37 mouse cellular contexts compared by ENCODE assay signal in genomic region chr11:61150233-61151001, GRCm38 (mm10). TPM values are rescaled to one million over a fixed set of nuclear protein-coding genes. Genes with fewer than 3 reads are reported as not detected.
DNase-seq lines count a peak whose midpoint lies in the region; ATAC-seq and TF ChIP-seq lines count a peak whose summit lies in the region.
"Had no signal": no experiment of that assay in that cellular context is flagged by ENCODE, and none has a peak within 500 bp of the region (broad histone marks: within the 10 kb centered on the region; RNA-seq: fewer than 3 reads in every experiment).

No protein-coding gene starts in this region.

- H3K27me3 ChIP-seq in midbrain, embryonic 11.5 days (ENCODE audit: control insufficient read depth, insufficient read depth, low read length) = no peaks in the 10 kb centered on the region; the same call in 1 of the 2 replicates
- peaks cover 4% of the 10 kb centered on the region; the same call in 1 of the 2 replicates for H3K27me3 ChIP-seq in midbrain, embryonic 15.5 days (replicated peaks)
- H3K27me3 ChIP-seq: hindbrain, embryonic 15.5 days; Patski had no signal

- no peaks in the 10 kb centered on the region for H3K9me3 ChIP-seq in midbrain, embryonic 11.5 days (ENCODE audit: control insufficient read depth, low read length)
- no peaks in the 10 kb centered on the region for H3K9me3 ChIP-seq in midbrain, embryonic 15.5 days
- H3K9me3 ChIP-seq: embryonic facial prominence, embryonic 13.5 days; forebrain, embryonic 10.5 days; forebrain, embryonic 15.5 days; hindbrain, embryonic 10.5 days; hindbrain, embryonic 15.5 days; limb, embryonic 10.5 days; limb, embryonic 15.5 days; liver, embryonic 13.5 days had no signal

- DNase-seq in layer of hippocampus, adult 2 months (ENCODE audit: low spot score in 2 of 2) = peak in 1 of 2 experiments; percentile 23
- DNase-seq in layer of hippocampus, postnatal 25 days (ENCODE audit: extremely low spot score in 1 of 2, low spot score in 1 of 2) = no peak
- peak; percentile 67 for DNase-seq in midbrain, embryonic 11.5 days (ENCODE audit: low spot score, missing footprints)
- DNase-seq in MN1 (ENCODE audit: low spot score) (peak; percentile 40), adipocyte (ENCODE audit: low spot score) (no peak)
- DNase-seq in telencephalon, adult 2 months (ENCODE audit: low read depth, low spot score) = peak; percentile 66
- DNase-seq: adrenal gland, postnatal 36 days; B cell, adult 2 months; cerebellum, adult 2 months; gastrocnemius, postnatal 14 days; heart, postnatal 14 days; kidney, adult 11 months; kidney, postnatal 14 days; layer of hippocampus, postnatal 36 days; liver, embryonic 13.5 days; lung, adult 18-20 months; retina, postnatal 1 day; right cerebral cortex, postnatal 14 days; spleen, adult 18-20 months; thymus, adult 18-20 months; thymus, postnatal 25 days had no signal

- no peak for ATAC-seq in midbrain, embryonic 11.5 days (ENCODE audit: low FRiP score)
- no peak for ATAC-seq in midbrain, embryonic 15.5 days (replicated peaks)
- ATAC-seq: forebrain, embryonic 15.5 days; inflammation-experienced regulatory T-cells, adult 6 months; lung, postnatal 0 days; Patski had no signal

- 74% methylated on average over 6 of the region's 6 CpGs for WGBS in midbrain, embryonic 11.5 days
- 78% methylated on average over 6 of the region's 6 CpGs for WGBS in midbrain, embryonic 15.5 days

- no peak overlapping the region for H3K4me3 ChIP-seq in layer of hippocampus, adult 2 months
- no peak overlapping the region for H3K4me3 ChIP-seq in midbrain, embryonic 11.5 days (ENCODE audit: low read depth, low read length)
- H3K4me3 ChIP-seq in midbrain, embryonic 15.5 days = no peak overlapping the region
- H3K4me3 ChIP-seq: embryonic facial prominence, embryonic 13.5 days; forebrain, embryonic 10.5 days; forebrain, embryonic 15.5 days; hindbrain, embryonic 10.5 days; hindbrain, embryonic 15.5 days; limb, embryonic 10.5 days; limb, embryonic 15.5 days; liver, embryonic 13.5 days had no signal

- no peaks in the 10 kb centered on the region; the same call in 1 of the 2 replicates for H3K4me1 ChIP-seq in midbrain, embryonic 11.5 days (ENCODE audit: control insufficient read depth, insufficient read depth, low read length)
- H3K4me1 ChIP-seq in midbrain, embryonic 15.5 days = peaks cover 9% of the 10 kb centered on the region; the same call in 1 of the 2 replicates

- peaks cover 24% of the 10 kb centered on the region for H3K36me3 ChIP-seq in midbrain, embryonic 11.5 days (ENCODE audit: control insufficient read depth, insufficient read depth, low read length)
- H3K36me3 ChIP-seq in midbrain, embryonic 15.5 days (replicated peaks) = peaks cover 34% of the 10 kb centered on the region

- no peak overlapping the region for H3K9ac ChIP-seq in midbrain, embryonic 11.5 days (ENCODE audit: low read length)
- no peak overlapping the region for H3K9ac ChIP-seq in midbrain, embryonic 15.5 days
- H3K9ac ChIP-seq: embryonic facial prominence, embryonic 13.5 days; forebrain, embryonic 15.5 days; hindbrain, embryonic 15.5 days; limb, embryonic 15.5 days; liver, embryonic 13.5 days had no signal

- TF ChIP-seq CTCF in layer of hippocampus, adult 2 months (conservative IDR thresholded peaks at IDR 0.05) = no peak

- H3K27ac ChIP-seq in layer of hippocampus, adult 2 months = peak overlapping the region; percentile 73
- H3K27ac ChIP-seq in midbrain, embryonic 11.5 days (ENCODE audit: low read depth, low read length) = no peak overlapping the region
- no peak overlapping the region for H3K27ac ChIP-seq in midbrain, embryonic 15.5 days
- H3K27ac ChIP-seq: embryonic facial prominence, embryonic 13.5 days; forebrain, embryonic 10.5 days; forebrain, embryonic 15.5 days; hindbrain, embryonic 10.5 days; hindbrain, embryonic 15.5 days; limb, embryonic 10.5 days; limb, embryonic 15.5 days; liver, embryonic 13.5 days; macrophage had no signal

- H3K4me2 ChIP-seq in midbrain, embryonic 11.5 days = no peak overlapping the region
- no peak overlapping the region for H3K4me2 ChIP-seq in midbrain, embryonic 15.5 days
- H3K4me2 ChIP-seq: embryonic facial prominence, embryonic 13.5 days; forebrain, embryonic 15.5 days; hindbrain, embryonic 15.5 days; limb, embryonic 15.5 days; liver, embryonic 13.5 days had no signal

RNA-seq across cellular contexts. Expression of gene Tnfrsf13b, which starts 23.9 kb away (rescaled TPM):
- total RNA-seq in layer of hippocampus, adult 2 months (2021) = 1 to 10 TPM in 1 of 2 experiments, under 1 TPM in 1; 0.98 to 1.5 TPM
- 1 to 10 TPM; 1.6 to 1.7 TPM for total RNA-seq in layer of hippocampus, postnatal 25 days (2021)
- 1.1 and 1.4 TPM in 2 replicates for polyA plus RNA-seq in midbrain, embryonic 11.5 days (2014; fragmentation: Nextera tagmentation; extraction: Ambion mirVana)
- 0.57 and 1.1 TPM in 2 replicates for polyA plus RNA-seq in midbrain, embryonic 15.5 days (2015; fragmentation: Nextera tagmentation; extraction: Ambion mirVana)
- polyA plus RNA-seq: Patski had no signal

RNA-seq across cellular contexts. Expression of gene Usp22, which starts 24.4 kb away (rescaled TPM):
- 100 to 1,000 TPM; 216 to 235 TPM for total RNA-seq in layer of hippocampus, adult 2 months (2021)
- 100 to 1,000 TPM; 218 to 235 TPM for total RNA-seq in layer of hippocampus, postnatal 25 days (2021)
- 284 and 292 TPM in 2 replicates for polyA plus RNA-seq in midbrain, embryonic 11.5 days (2014; fragmentation: Nextera tagmentation; extraction: Ambion mirVana)
- polyA plus RNA-seq in midbrain, embryonic 15.5 days (2015; fragmentation: Nextera tagmentation; extraction: Ambion mirVana) = 442 and 456 TPM in 2 replicates

RNA-seq across cellular contexts. Expression of gene Aldh3a1, which starts 56.9 kb away (rescaled TPM):
- total RNA-seq in layer of hippocampus, adult 2 months (2021) = 1 to 10 TPM in 1 of 2 experiments, under 1 TPM in 1; 0.49 to 1.3 TPM
- total RNA-seq in layer of hippocampus, postnatal 25 days (2021) = 1 to 10 TPM in 1 of 2 experiments, under 1 TPM in 1; 0.56 to 1.2 TPM
- not detected in 2 replicates for polyA plus RNA-seq in midbrain, embryonic 11.5 days (2014; fragmentation: Nextera tagmentation; extraction: Ambion mirVana)
- 0.19 TPM in 1 of 2 replicates, not detected in the other for polyA plus RNA-seq in midbrain, embryonic 15.5 days (2015; fragmentation: Nextera tagmentation; extraction: Ambion mirVana)
- total RNA-seq: common myeloid progenitor, adult 5-6 weeks; granulocyte monocyte progenitor cell, adult 5-6 weeks had no signal
- polyA plus RNA-seq: forebrain, embryonic 10.5 days; hindbrain, embryonic 10.5 days; inflammation-experienced regulatory T-cells, adult 6 months; kidney, embryonic 14.5 days; limb, embryonic 10.5 days; macrophage; neural tube, embryonic 14.5 days; Patski had no signal

Comparison
In these comparisons a context has a peak if more than half of its experiments do, and no peak if none do; other contexts are left out.
1. DNase-seq: peak in midbrain, embryonic 11.5 days (single experiment), MN1 (single experiment) and telencephalon, adult 2 months (single experiment); none in layer of hippocampus, postnatal 25 days (0 of 2) and adipocyte (single experiment).